24 mouse cellular contexts compared by ENCODE assay signal in genomic region chr7:66003447-66003846, GRCm38 (mm10). TPM values are rescaled to one million over a fixed set of nuclear protein-coding genes. Genes with fewer than 3 reads are reported as not detected.
"Had no signal": no experiment of that assay in that cellular context is flagged by ENCODE, and none has a peak within 500 bp of the region (broad histone marks: within the 10 kb centered on the region; RNA-seq: fewer than 3 reads in every experiment).

No protein-coding gene starts in this region.

- DNase-seq: kidney, adult 18-20 months; kidney, postnatal 10 days; lung, postnatal 14 days; right cerebral cortex, adult 18-20 months; right cerebral cortex, postnatal 25 days; thymus, postnatal 36 days had no signal

- H3K4me2 ChIP-seq: liver, embryonic 11.5 days; lung, embryonic 15.5 days; midbrain, embryonic 13.5 days; neural tube, embryonic 15.5 days had no signal

- H3K27me3 ChIP-seq: lung, embryonic 15.5 days; midbrain, embryonic 13.5 days; neural tube, embryonic 15.5 days had no signal

- H3K4me1 ChIP-seq: lung, embryonic 15.5 days; midbrain, embryonic 13.5 days had no signal

- H3K4me3 ChIP-seq: left cerebral cortex, adult 2 months; lung, embryonic 15.5 days; midbrain, embryonic 13.5 days; myocyte; neural tube, embryonic 15.5 days had no signal

- ATAC-seq: midbrain, embryonic 13.5 days had no signal

- H3K36me3 ChIP-seq: lung, embryonic 15.5 days; midbrain, embryonic 13.5 days; neural tube, embryonic 15.5 days had no signal

- H3K9ac ChIP-seq: lung, embryonic 15.5 days; midbrain, embryonic 13.5 days; neural tube, embryonic 15.5 days had no signal

- H3K27ac ChIP-seq: left cerebral cortex, adult 2 months; lung, embryonic 15.5 days; macrophage; midbrain, embryonic 13.5 days; neural tube, embryonic 15.5 days had no signal

- H3K9me3 ChIP-seq: lung, embryonic 15.5 days; neural tube, embryonic 15.5 days had no signal

RNA-seq across cellular contexts. Expression of gene Gm45213, which starts 40.0 kb away (rescaled TPM):
- total RNA-seq: layer of hippocampus, postnatal 25 days; left cerebral cortex, adult 2 months; left cerebral cortex, postnatal 14 days; megakaryocyte-erythroid progenitor cell, adult 5-6 weeks had no signal
- polyA plus RNA-seq: kidney, embryonic 14.5 days; large intestine, adult 2 months; limb, embryonic 11.5 days; liver, embryonic 11.5 days; liver, embryonic 16.5 days; lung, embryonic 15.5 days; macrophage; midbrain, embryonic 13.5 days; myocyte; neural tube, embryonic 11.5 days; neural tube, embryonic 15.5 days; small intestine, adult 2 months; stomach, embryonic 16.5 days; thymus, postnatal 0 days had no signal
